Mouse (Mus musculus) kidney, postnatal 0 days (tissue): ENCODE results near the gene Atf7ip. TPM values are rescaled to one million over a fixed set of nuclear protein-coding genes. Genes with fewer than 3 reads are reported as not detected.
A peak's percentile ranks its signal among the peaks of the same experiment; 100 is the strongest.

Experiments
- ATAC-seq: fragments of 200-750 bp; cut with Nextera tagmentation; replicated peaks from 2 replicates; pipeline ENCODE4 v1.8.0; 2017; ENCODE audit warnings: low read depth, moderate number of reproducible peaks, moderate TSS enrichment, moderate library complexity; ENCODE audit not compliant: low FRiP score
- DNase-seq: peaks from one replicate; pipeline ENCODE4 v3.0.0-alpha.2; 2016; ENCODE audit warnings: low spot score
- H3K27ac ChIP-seq: fragments of 300-500 bp; sonication (generic); 2 replicates; pipeline ENCODE4 v1.5.1; 2014; ENCODE audit warnings: mild to moderate bottlenecking
- H3K27me3 ChIP-seq: fragments of 300-500 bp; sonication (generic); 2 replicates; pipeline ENCODE4 v1.6.1; 2014; ENCODE audit warnings: low read length, mixed read lengths; ENCODE audit not compliant: insufficient read depth
- H3K36me3 ChIP-seq: fragments of 300-500 bp; sonication (generic); 2 replicates; pipeline ENCODE4 v1.6.1; 2014; ENCODE audit warnings: low read length, mixed read lengths; ENCODE audit not compliant: insufficient read depth
- H3K4me1 ChIP-seq: fragments of 300-500 bp; sonication (generic); replicated peaks from 2 replicates; pipeline ENCODE4 v1.6.1; 2014; ENCODE audit warnings: antibody characterized with exemption, low read length, mixed read lengths; ENCODE audit not compliant: insufficient read depth
- H3K4me2 ChIP-seq: fragments of 300-500 bp; sonication (generic); 2 replicates; pipeline ENCODE4 v1.6.1; 2014; ENCODE audit warnings: mild to moderate bottlenecking, low read length, moderate library complexity, mixed read lengths
- H3K4me3 ChIP-seq: fragments of 300-500 bp; sonication (generic); replicated peaks from 2 replicates; pipeline ENCODE4 v1.5.1; 2014; ENCODE audit warnings: low read depth, low read length
- H3K9ac ChIP-seq: fragments of 300-500 bp; sonication (generic); 2 replicates; pipeline ENCODE4 v1.6.1; 2014; ENCODE audit warnings: low read depth, low read length
- H3K9me3 ChIP-seq: fragments of 300-500 bp; sonication (generic); replicated peaks from 2 replicates; pipeline ENCODE4 v1.6.1; 2016; ENCODE audit warnings: low read length, inconsistent platforms, mixed read lengths
- CTCF ChIP-seq: IDR thresholded peaks from 2 replicates; pipeline ENCODE4 v1.5.1; 2016; ENCODE audit warnings: antibody characterized with exemption, low read depth, mild to moderate bottlenecking, moderate library complexity
- WGBS: fragments of 180-500 bp; shearing (Covaris S2); extraction: QIAGEN DNeasy Blood & Tissue Kit; methylation state at CpG from one replicate; pipeline ENCODE4 v1.1.7; 2014; 5-methylcytosine and 5-hydroxymethylcytosine counted together
- polyA plus RNA-seq: library from polyadenylated mRNA; unstranded; fragments of >200 nt; fragmentation: Nextera tagmentation; extraction: Ambion mirVana; gene quantifications from 2 replicates; pipeline ENCODE4 v1.2.1, GENCODE M21; 2015

Atf7ip gene
- polyA plus RNA-seq, 1 experiment from 2014 or later: 17.9 TPM

DNA sequence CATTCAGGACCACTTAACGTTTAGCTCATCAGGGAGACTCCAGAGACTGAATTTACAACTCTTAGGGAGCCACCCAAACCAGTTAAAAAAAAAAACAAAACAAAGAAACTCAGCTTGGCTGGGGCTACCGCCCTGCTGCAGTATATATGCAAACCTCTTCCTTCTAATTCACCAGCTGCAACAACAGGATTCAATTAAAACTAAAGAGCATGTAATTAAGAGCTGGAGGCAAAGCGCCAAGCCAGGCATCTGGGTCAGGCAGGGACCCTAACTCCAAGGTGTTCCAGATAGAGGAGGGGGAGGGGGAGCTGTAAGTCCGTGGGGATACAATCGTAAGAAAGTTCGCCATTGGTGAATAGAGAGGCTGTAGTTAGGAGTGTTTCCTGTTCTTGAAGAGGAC, 140.2 kb downstream of the Atf7ip start:
- H3K9me3 ChIP-seq: no peaks in the 10 kb centered on the region
- H3K27ac ChIP-seq: no peak overlapping the region
- H3K4me2 ChIP-seq: peak overlapping the region; percentile 18; the same call in 1 of the 2 replicates
- TF ChIP-seq CTCF: no peak
- H3K36me3 ChIP-seq: no peaks in the 10 kb centered on the region
- 15% methylated on average over 6 of the region's 6 CpGs for whole genome bisulfite sequencing
- H3K4me1 ChIP-seq: 0 out of 2 replicates have a peak, but pooled peaks cover 3% of the 10 kb centered on the region
- ATAC-seq (no peak), DNase-seq (peak; percentile 48)
- H3K27me3 ChIP-seq: no peaks in the 10 kb centered on the region
- no peak overlapping the region for H3K9ac ChIP-seq
- no peak overlapping the region for H3K4me3 ChIP-seq

DNA sequence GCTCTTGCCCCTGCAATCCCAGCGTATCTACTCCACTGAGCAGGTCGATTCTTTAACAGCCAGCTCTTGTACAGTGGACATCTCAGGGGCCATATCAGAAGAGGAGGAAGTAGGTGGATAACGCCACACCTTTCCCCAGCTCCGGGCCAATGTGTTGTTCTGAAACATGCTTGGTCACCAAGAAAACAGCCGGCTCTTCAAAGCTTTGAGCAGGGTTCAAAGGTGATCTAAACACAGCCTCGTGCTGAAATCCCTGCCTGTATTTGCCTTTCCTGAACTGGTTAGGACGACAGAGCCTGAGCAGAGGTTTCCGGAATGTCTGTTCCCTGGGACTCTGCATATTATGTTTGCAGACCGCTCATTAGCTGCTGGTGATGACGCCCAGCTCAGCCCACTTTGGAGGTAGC, 141.5 kb downstream of the Atf7ip start:
- Histone ChIP-seq H3K9me3 (no peaks in the 10 kb centered on the region), H3K9ac (no peak overlapping the region), H3K27me3 (no peaks in the 10 kb centered on the region), H3K4me2 (no peak overlapping the region), H3K4me3 (no peak overlapping the region), H3K36me3 (no peaks in the 10 kb centered on the region), H3K27ac (no peak overlapping the region), H3K4me1 (0 out of 2 replicates have a peak, but pooled peaks cover 3% of the 10 kb centered on the region)
- no peak for DNase-seq
- no peak for TF ChIP-seq CTCF
- WGBS: 57% methylated on average over 10 of the region's 10 CpGs
- no peak for ATAC-seq

DNA sequence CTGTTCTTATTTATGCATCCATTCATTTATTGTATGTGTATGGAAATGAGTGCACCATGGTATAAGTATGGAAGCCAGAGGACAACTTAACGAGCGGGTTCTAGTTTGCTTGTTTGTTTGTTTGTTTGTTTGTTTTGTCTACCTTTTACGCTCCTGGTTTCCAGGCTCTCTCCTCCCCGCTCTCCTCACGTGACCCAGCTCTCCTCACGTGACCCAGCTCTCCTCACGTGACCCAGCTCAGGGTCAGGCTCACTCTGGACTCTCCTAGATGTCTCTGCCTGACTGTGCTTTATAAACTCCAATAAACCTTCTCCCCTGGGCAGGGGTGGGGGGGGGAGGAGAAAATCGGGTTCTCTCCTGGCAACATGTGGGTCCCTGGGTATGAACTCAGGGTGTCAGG, 144.7 kb downstream of the Atf7ip start:
- Histone ChIP-seq H3K4me3 (no peak overlapping the region), H3K9me3 (no peaks in the 10 kb centered on the region), H3K27me3 (no peaks in the 10 kb centered on the region), H3K4me2 (no peak overlapping the region), H3K27ac (no peak overlapping the region), H3K36me3 (no peaks in the 10 kb centered on the region), H3K4me1 (0 out of 2 replicates have a peak, but pooled peaks cover 3% of the 10 kb centered on the region), H3K9ac (no peak overlapping the region)
- ATAC-seq (no peak), DNase-seq (no peak)
- no peak for TF ChIP-seq CTCF
- WGBS: 85% methylated on average over 8 of the region's 8 CpGs

DNA sequence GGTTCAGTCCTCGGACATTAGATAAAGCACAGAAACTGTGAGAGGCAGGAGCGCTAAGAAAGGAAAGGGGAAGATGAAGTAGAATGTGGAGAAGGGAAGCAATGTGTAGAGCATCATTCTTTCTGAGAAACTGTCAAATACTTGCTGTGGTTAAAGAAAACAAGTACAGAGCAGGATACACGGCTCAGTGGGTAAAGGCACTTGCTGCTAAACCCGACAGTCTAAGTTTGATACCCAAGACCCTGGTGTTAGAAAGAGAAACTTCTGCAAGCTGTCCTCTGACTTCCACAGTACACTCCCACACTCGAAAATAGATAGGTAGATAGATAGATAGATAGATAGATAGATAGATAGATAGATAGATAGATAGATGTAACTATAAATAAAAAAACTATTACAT, 147.4 kb downstream of the Atf7ip start:
- Histone ChIP-seq H3K36me3 (no peaks in the 10 kb centered on the region), H3K4me3 (no peak overlapping the region), H3K4me1 (no peaks in the 10 kb centered on the region), H3K4me2 (no peak overlapping the region), H3K27ac (no peak overlapping the region), H3K9me3 (no peaks in the 10 kb centered on the region), H3K27me3 (no peaks in the 10 kb centered on the region), H3K9ac (no peak overlapping the region)
- 38% methylated on average over 5 of the region's 5 CpGs for WGBS
- no peak for DNase-seq
- no peak for ATAC-seq
- no peak for TF ChIP-seq CTCF

DNA sequence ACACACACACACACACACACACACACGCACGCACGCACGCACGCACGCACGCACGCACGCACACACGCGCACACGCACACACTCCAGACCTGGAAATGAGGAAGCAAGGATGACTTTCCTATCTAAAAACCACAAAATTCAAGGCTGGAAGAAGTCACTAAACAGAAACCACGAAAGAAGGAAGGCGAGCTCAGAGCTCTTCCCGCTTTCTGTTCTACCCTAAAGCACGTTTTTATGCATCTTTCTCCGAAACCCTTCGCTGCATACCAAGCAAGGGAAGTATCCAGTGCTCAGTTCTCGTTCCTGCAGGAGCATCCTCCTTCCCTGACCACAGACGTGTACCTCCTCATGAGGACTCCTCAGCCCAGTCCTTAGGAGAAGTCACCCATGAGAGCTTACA, 148.5 kb downstream of the Atf7ip start:
- ATAC-seq: no peak

DNA sequence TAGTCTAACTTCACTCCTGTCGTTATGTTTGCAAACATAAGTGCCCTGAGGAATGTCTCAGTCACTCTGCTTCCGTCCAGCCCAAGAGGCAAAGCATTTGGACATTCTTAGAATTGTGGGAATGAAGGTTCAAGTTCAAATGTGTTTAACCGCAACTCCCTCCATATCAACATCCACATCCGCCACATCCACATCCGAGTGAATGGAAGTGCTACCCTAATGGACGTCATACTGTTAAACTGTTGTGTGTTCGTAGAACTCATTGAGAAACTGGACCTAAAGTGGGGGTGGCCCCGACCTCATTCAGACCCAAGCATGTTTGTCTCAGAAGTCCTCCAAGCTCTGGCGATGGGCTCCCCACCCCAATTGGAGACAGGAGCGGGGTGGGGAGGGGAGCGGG, 149.8 kb downstream of the Atf7ip start:
- DNase-seq (peak; percentile 53), ATAC-seq (peak; percentile 29; the same call in 1 of the 2 replicates)
- no peak overlapping the region for H3K4me3 ChIP-seq
- H3K9ac ChIP-seq: no peak overlapping the region
- no peaks in the 10 kb centered on the region for H3K4me1 ChIP-seq
- H3K4me2 ChIP-seq: 0 out of 2 replicates have a peak overlapping the region, but pooled peaks have one; percentile 13
- TF ChIP-seq CTCF: no peak
- no peaks in the 10 kb centered on the region for H3K9me3 ChIP-seq
- 65% methylated on average over 11 of the region's 11 CpGs for WGBS
- H3K36me3 ChIP-seq: no peaks in the 10 kb centered on the region
- no peaks in the 10 kb centered on the region for H3K27me3 ChIP-seq
- 0 out of 2 replicates have a peak overlapping the region, but pooled peaks have one; percentile 19 for H3K27ac ChIP-seq

More for the DNA sequence above, 148.5 kb downstream of the Atf7ip start:
- Histone ChIP-seq H3K27ac (no peak overlapping the region), H3K9me3 (no peaks in the 10 kb centered on the region), H3K36me3 (no peaks in the 10 kb centered on the region), H3K4me1 (no peaks in the 10 kb centered on the region), H3K4me3 (no peak overlapping the region), H3K9ac (no peak overlapping the region), H3K27me3 (no peaks in the 10 kb centered on the region), H3K4me2 (no peak overlapping the region)
- 80% methylated on average over 20 of the region's 20 CpGs for WGBS
- no peak for DNase-seq
- no peak for TF ChIP-seq CTCF

DNA sequence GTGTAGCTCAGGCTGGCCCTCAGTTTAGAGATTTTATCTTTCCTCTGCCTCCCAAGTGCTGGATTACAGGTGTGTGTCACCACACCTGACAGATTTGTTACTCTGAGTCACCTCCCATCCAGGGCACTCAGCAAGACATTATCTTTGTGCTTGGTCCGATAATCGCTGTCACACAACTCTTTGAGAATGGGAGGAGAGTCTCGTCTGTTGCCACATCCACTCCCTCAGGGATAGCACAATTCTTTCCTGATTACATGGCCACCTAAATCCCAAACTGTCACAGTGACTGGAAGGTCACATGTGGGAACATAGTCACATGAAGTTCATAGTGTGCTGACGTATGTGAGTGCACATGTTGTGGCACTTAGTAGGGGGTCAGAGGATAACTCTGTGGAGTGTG, 152.3 kb downstream of the Atf7ip start:
- Histone ChIP-seq H3K4me3 (no peak overlapping the region), H3K27ac (no peak overlapping the region), H3K36me3 (no peaks in the 10 kb centered on the region), H3K9me3 (no peaks in the 10 kb centered on the region), H3K27me3 (no peaks in the 10 kb centered on the region), H3K4me2 (no peak overlapping the region), H3K9ac (no peak overlapping the region), H3K4me1 (no peaks in the 10 kb centered on the region)
- WGBS: 67% methylated on average over 4 of the region's 4 CpGs
- ATAC-seq (no peak), DNase-seq (no peak)
- TF ChIP-seq CTCF: no peak
